Mouse (Mus musculus) CD4-positive, CD25-positive, alpha-beta regulatory T cell (primary cell): ENCODE measurements around the gene Tekt1. TPM values are rescaled to one million over a fixed set of nuclear protein-coding genes. Genes with fewer than 3 reads are reported as not detected.

Experiments used
- polyA plus RNA-seq: library from polyadenylated mRNA; unstranded; fragments of 100-300 nt; shearing (Covaris generic); gene quantifications from one replicate; pipeline ENCODE4 v1.2.1, GENCODE M21; 2017

Gene Tekt1
- not detected for polyA plus RNA-seq

GRCm38 (mm10) chr11:72362347-72362741 lies at the start of gene Tekt1:
TSS of gene Tekt1 (minus strand) at chr11:72362442.

GRCm38 (mm10) chr11:72411093-72411921 lies 49.1 kb upstream of the Tekt1 start, which contains the start of gene Smtnl2:
TSS of gene Smtnl2 (minus strand) at chr11:72411713.

GRCm38 (mm10) chr11:72314151-72314895 lies 47.9 kb downstream of the Tekt1 start, which contains the start of gene Fbxo39:
TSS of gene Fbxo39 (plus strand) at chr11:72314444.

GRCm38 (mm10) chr11:72301334-72301733 lies 60.9 kb downstream of the Tekt1 start, which contains the start of gene Xaf1:
TSS of gene Xaf1 (plus strand) at chr11:72301629.

Other genes with a start within 250 kb of the Tekt1 start
- gene Pitpnm3, start 226.7 kb downstream of the Tekt1 start, polyA plus RNA-seq = 0.06 TPM
- 0.14 TPM for gene Gm43951, start 155.6 kb downstream of the Tekt1 start, polyA plus RNA-seq
- gene 4933427D14Rik, start 155.0 kb downstream of the Tekt1 start, polyA plus RNA-seq = 21.7 TPM
- 87.8 TPM for gene Txndc17, start 154.9 kb downstream of the Tekt1 start, polyA plus RNA-seq
- gene Med31, start 146.8 kb downstream of the Tekt1 start, polyA plus RNA-seq = 19.8 TPM
- not detected for gene Slc13a5, start 95.2 kb downstream of the Tekt1 start, polyA plus RNA-seq
- gene Xaf1, start 60.8 kb downstream of the Tekt1 start, polyA plus RNA-seq = 90.2 TPM
- 0.65 TPM for gene Fbxo39, start 48.0 kb downstream of the Tekt1 start, polyA plus RNA-seq
- gene Smtnl2, start 49.3 kb upstream of the Tekt1 start, polyA plus RNA-seq = not detected
- not detected for gene Ggt6, start 73.1 kb upstream of the Tekt1 start, polyA plus RNA-seq
- gene Mybbp1a, start 78.9 kb upstream of the Tekt1 start, polyA plus RNA-seq = 122 TPM
- not detected for gene Spns2, start 127.5 kb upstream of the Tekt1 start, polyA plus RNA-seq
- 1.1 TPM for gene Spns3, start 188.1 kb upstream of the Tekt1 start, polyA plus RNA-seq
- gene Ube2g1, start 244.8 kb upstream of the Tekt1 start, polyA plus RNA-seq = 68.5 TPM